Mouse (Mus musculus): ENCODE results near the gene Zbtb48.

The Zbtb48 gene

GRCm38 (mm10) chr4:151972221-151972967 is 55.1 kb downstream of the Zbtb48 start:
- in situ Hi-C loops (cut with MseI, MboI): no loop called here
